Mouse (Mus musculus): ENCODE measurements at regions not wholly inside any gene's neighbourhood (a gene's known extent, or its start where the extent isn't known, plus 50 kb on each side); places are given as distances from the start of the nearest gene placed in this dataset.

- Histone ChIP-seq H3K36me3 (ENCODE audit: control insufficient read depth, insufficient read depth, low read length) (no peaks in the 10 kb centered on the region), H3K4me3 (ENCODE audit: control insufficient read depth, insufficient read depth, low read length) (no peak overlapping the region), H3K4me1 (replicated peaks; ENCODE audit: control insufficient read depth, insufficient read depth, low read length) (no peaks in the 10 kb centered on the region), H3K27ac (ENCODE audit: control insufficient read depth, insufficient read depth, low read length) (no peak overlapping the region), H3K27me3 (ENCODE audit: control insufficient read depth, insufficient read depth, low read length) (no peaks in the 10 kb centered on the region)
- no peak for DNase-seq
- WGBS: 77% methylated on average over 8 of the region's 8 CpGs
- TF ChIP-seq CTCF (IDR thresholded peaks at IDR 0.05; ENCODE audit: borderline replicate concordance, control insufficient read depth, extremely low read depth, insufficient read depth, low read length, poor library complexity) (no peak), POLR2A (IDR thresholded peaks at IDR 0.05; ENCODE audit: control insufficient read depth, extremely low read depth, insufficient read depth, low read length, poor library complexity) (no peak)
Observed at GRCm38 (mm10) chr13:42526966-42527365, 153.5 kb upstream of the Phactr1 start.

GRCm38 (mm10) chr13:42528169-42528568, 152.3 kb upstream of the Phactr1 start:
- no peaks in the 10 kb centered on the region for H3K4me1 ChIP-seq (replicated peaks; ENCODE audit: control insufficient read depth, insufficient read depth, low read length)
- H3K4me3 ChIP-seq (ENCODE audit: control insufficient read depth, insufficient read depth, low read length): no peak overlapping the region
- no peak for DNase-seq
- H3K27ac ChIP-seq (ENCODE audit: control insufficient read depth, insufficient read depth, low read length): no peak overlapping the region
- no peak for TF ChIP-seq POLR2A (IDR thresholded peaks at IDR 0.05; ENCODE audit: control insufficient read depth, extremely low read depth, insufficient read depth, low read length, poor library complexity)
- no peaks in the 10 kb centered on the region for H3K27me3 ChIP-seq (ENCODE audit: control insufficient read depth, insufficient read depth, low read length)
- H3K36me3 ChIP-seq (ENCODE audit: control insufficient read depth, insufficient read depth, low read length): no peaks in the 10 kb centered on the region
- 31% methylated on average over 2 of the region's 2 CpGs for WGBS

- Histone ChIP-seq H3K27ac (ENCODE audit: control insufficient read depth, insufficient read depth, low read length) (no peak overlapping the region), H3K4me3 (ENCODE audit: control insufficient read depth, insufficient read depth, low read length) (no peak overlapping the region), H3K36me3 (ENCODE audit: control insufficient read depth, insufficient read depth, low read length) (no peaks in the 10 kb centered on the region), H3K4me1 (replicated peaks; ENCODE audit: control insufficient read depth, insufficient read depth, low read length) (no peaks in the 10 kb centered on the region), H3K27me3 (ENCODE audit: control insufficient read depth, insufficient read depth, low read length) (no peaks in the 10 kb centered on the region)
- TF ChIP-seq POLR2A (IDR thresholded peaks at IDR 0.05; ENCODE audit: control insufficient read depth, extremely low read depth, insufficient read depth, low read length, poor library complexity) (no peak), CTCF (IDR thresholded peaks at IDR 0.05; ENCODE audit: borderline replicate concordance, control insufficient read depth, extremely low read depth, insufficient read depth, low read length, poor library complexity) (no peak)
- 44% methylated on average over 7 of the region's 7 CpGs for WGBS
- no peak for DNase-seq
Observed at GRCm38 (mm10) chr13:42536501-42537210, 143.8 kb upstream of the Phactr1 start.

- H3K27ac ChIP-seq (ENCODE audit: control insufficient read depth, insufficient read depth, low read length): no peak overlapping the region
- no peaks in the 10 kb centered on the region for H3K27me3 ChIP-seq (ENCODE audit: control insufficient read depth, insufficient read depth, low read length)
- H3K36me3 ChIP-seq (ENCODE audit: control insufficient read depth, insufficient read depth, low read length): no peaks in the 10 kb centered on the region
- DNase-seq: no peak
- TF ChIP-seq CTCF (IDR thresholded peaks at IDR 0.05; ENCODE audit: borderline replicate concordance, control insufficient read depth, extremely low read depth, insufficient read depth, low read length, poor library complexity): no peak
- TF ChIP-seq POLR2A (IDR thresholded peaks at IDR 0.05; ENCODE audit: control insufficient read depth, extremely low read depth, insufficient read depth, low read length, poor library complexity): no peak
- 93% methylated on average over 2 of the region's 2 CpGs for WGBS
- no peak overlapping the region for H3K4me3 ChIP-seq (ENCODE audit: control insufficient read depth, insufficient read depth, low read length)
- H3K4me1 ChIP-seq (replicated peaks; ENCODE audit: control insufficient read depth, insufficient read depth, low read length): no peaks in the 10 kb centered on the region
Observed at GRCm38 (mm10) chr13:42538046-42538445, 142.4 kb upstream of the Phactr1 start.

- Histone ChIP-seq H3K27ac (ENCODE audit: control insufficient read depth, insufficient read depth, low read length) (no peak overlapping the region), H3K36me3 (ENCODE audit: control insufficient read depth, insufficient read depth, low read length) (no peaks in the 10 kb centered on the region), H3K27me3 (ENCODE audit: control insufficient read depth, insufficient read depth, low read length) (no peaks in the 10 kb centered on the region), H3K4me1 (replicated peaks; ENCODE audit: control insufficient read depth, insufficient read depth, low read length) (no peaks in the 10 kb centered on the region), H3K4me3 (ENCODE audit: control insufficient read depth, insufficient read depth, low read length) (no peak overlapping the region)
- WGBS: 73% methylated on average over 4 of the region's 4 CpGs
- no peak for DNase-seq
- TF ChIP-seq POLR2A (IDR thresholded peaks at IDR 0.05; ENCODE audit: control insufficient read depth, extremely low read depth, insufficient read depth, low read length, poor library complexity): no peak
- no peak for TF ChIP-seq CTCF (IDR thresholded peaks at IDR 0.05; ENCODE audit: borderline replicate concordance, control insufficient read depth, extremely low read depth, insufficient read depth, low read length, poor library complexity)
Observed at GRCm38 (mm10) chr13:42544536-42545094, 135.8 kb upstream of the Phactr1 start.

GRCm38 (mm10) chr13:42546389-42546788, 134.0 kb upstream of the Phactr1 start:
- Histone ChIP-seq H3K27me3 (ENCODE audit: control insufficient read depth, insufficient read depth, low read length) (no peaks in the 10 kb centered on the region), H3K27ac (ENCODE audit: control insufficient read depth, insufficient read depth, low read length) (no peak overlapping the region), H3K36me3 (ENCODE audit: control insufficient read depth, insufficient read depth, low read length) (no peaks in the 10 kb centered on the region), H3K4me1 (replicated peaks; ENCODE audit: control insufficient read depth, insufficient read depth, low read length) (no peaks in the 10 kb centered on the region), H3K4me3 (ENCODE audit: control insufficient read depth, insufficient read depth, low read length) (no peak overlapping the region)
- WGBS: 65% methylated on average over 4 of the region's 4 CpGs
- DNase-seq: no peak
- no peak for TF ChIP-seq POLR2A (IDR thresholded peaks at IDR 0.05; ENCODE audit: control insufficient read depth, extremely low read depth, insufficient read depth, low read length, poor library complexity)
- no peak for TF ChIP-seq CTCF (IDR thresholded peaks at IDR 0.05; ENCODE audit: borderline replicate concordance, control insufficient read depth, extremely low read depth, insufficient read depth, low read length, poor library complexity)
